In genomic region chr6:146871975-146872374, GRCm38 (mm10) we compare ENCODE assay signal across 29 mouse cellular contexts. TPM values are rescaled to one million over a fixed set of nuclear protein-coding genes. Genes with fewer than 3 reads are reported as not detected.
DNase-seq lines count a peak whose midpoint lies in the region; ATAC-seq and TF ChIP-seq lines count a peak whose summit lies in the region.
"Had no signal": no experiment of that assay in that cellular context is flagged by ENCODE, and none has a peak within 500 bp of the region (broad histone marks: within the 10 kb centered on the region; RNA-seq: fewer than 3 reads in every experiment).

No protein-coding gene starts in this region.

- H3K4me1 ChIP-seq in MEL (ENCODE audit: control insufficient read depth in 1 of 2, insufficient read depth in 2 of 2, low read length in 2 of 2) = peaks cover 11 to 31% of the 10 kb centered on the region in 2 experiments
- no peaks in the 10 kb centered on the region for H3K4me1 ChIP-seq in liver, embryonic 12.5 days
- H3K4me1 ChIP-seq in midbrain, embryonic 15.5 days = no peaks in the 10 kb centered on the region
- H3K4me1 ChIP-seq: embryonic facial prominence, embryonic 13.5 days; embryonic facial prominence, embryonic 15.5 days; forebrain, embryonic 13.5 days; forebrain, embryonic 15.5 days had no signal

- H3K27ac ChIP-seq in MEL (ENCODE audit: control insufficient read depth, low read depth, low read length) = peak overlapping the region; percentile 58; the same call in 1 of the 2 replicates
- H3K27ac ChIP-seq in liver, embryonic 12.5 days = no peak overlapping the region
- no peak overlapping the region for H3K27ac ChIP-seq in midbrain, embryonic 15.5 days
- H3K27ac ChIP-seq: embryonic facial prominence, embryonic 13.5 days; embryonic facial prominence, embryonic 15.5 days; forebrain, embryonic 13.5 days; forebrain, embryonic 15.5 days had no signal

- DNase-seq in thymus, postnatal 14 days = peak; percentile 12
- no peak for DNase-seq in thymus, postnatal 0 days (ENCODE audit: low spot score)
- peak; percentile 65 for DNase-seq in MEL (ENCODE audit: low read depth, low spot score)
- DNase-seq: adrenal gland, adult 8-10 months; adrenal gland, postnatal 14 days; adrenal gland, postnatal 36 days; cerebellum, adult 11-12 months; cerebellum, adult 2 months; cerebellum, adult 9-10 months; cerebellum, postnatal 10 days; cerebellum, postnatal 25 days; embryo, embryonic 11 days; forebrain, postnatal 0 days had no signal

- H3K79me2 ChIP-seq in MEL (ENCODE audit: control insufficient read depth, insufficient read depth, low read length, poor library complexity) = no peaks in the 10 kb centered on the region

- TF ChIP-seq RAD21 in MEL (IDR thresholded peaks at IDR 0.05; ENCODE audit: low read depth, low read length) = no peak

- no peak overlapping the region for H3K4me2 ChIP-seq in liver, embryonic 12.5 days
- no peak overlapping the region for H3K4me2 ChIP-seq in midbrain, embryonic 15.5 days
- H3K4me2 ChIP-seq: embryonic facial prominence, embryonic 13.5 days; embryonic facial prominence, embryonic 15.5 days; forebrain, embryonic 13.5 days; forebrain, embryonic 15.5 days had no signal

- no peak for TF ChIP-seq CTCF in MEL (IDR thresholded peaks at IDR 0.05 in 2 of 3, conservative IDR thresholded peaks at IDR 0.05 in 1 of 3; ENCODE audit: control insufficient read depth in 1 of 3, insufficient read depth in 1 of 3, low read depth in 2 of 3, low read length in 3 of 3, poor library complexity in 1 of 3, severe bottlenecking in 1 of 3)

- TF ChIP-seq POLR2A in MEL (IDR thresholded peaks at IDR 0.05; ENCODE audit: control insufficient read depth in 1 of 2, insufficient read depth in 1 of 2, low read depth in 1 of 2, low read length in 2 of 2, poor library complexity in 1 of 2) = no peak

- ATAC-seq in common myeloid progenitor, adult 5-6 weeks (replicated peaks; ENCODE audit: low read depth, poor library complexity, severe bottlenecking) = peak; percentile 50; the same call in 1 of the 2 replicates
- ATAC-seq in megakaryocyte, adult 5-6 weeks (ENCODE audit: poor library complexity, severe bottlenecking) = peak; percentile 75
- ATAC-seq in erythroblast, adult 5-6 weeks (replicated peaks; ENCODE audit: low FRiP score, poor library complexity, severe bottlenecking) = no peak
- ATAC-seq in liver, embryonic 12.5 days = no peak
- no peak for ATAC-seq in midbrain, embryonic 15.5 days (replicated peaks)
- ATAC-seq: activated CD4-positive, CD25-positive, alpha-beta regulatory T cell, adult 4 months; forebrain, embryonic 13.5 days; forebrain, embryonic 15.5 days; forebrain, postnatal 0 days; Patski had no signal

- H3K9ac ChIP-seq in MEL (ENCODE audit: control insufficient read depth, low read depth, low read length, poor library complexity, severe bottlenecking) = 0 out of 2 replicates have a peak overlapping the region, but pooled peaks have one; percentile 9
- no peak overlapping the region for H3K9ac ChIP-seq in liver, embryonic 12.5 days
- H3K9ac ChIP-seq in midbrain, embryonic 15.5 days = no peak overlapping the region
- H3K9ac ChIP-seq: embryonic facial prominence, embryonic 13.5 days; embryonic facial prominence, embryonic 15.5 days; forebrain, embryonic 13.5 days; forebrain, embryonic 15.5 days; forebrain, postnatal 0 days had no signal

- no peak overlapping the region for H3K4me3 ChIP-seq in MEL (ENCODE audit: control insufficient read depth in 1 of 2, insufficient read depth in 1 of 2, low read depth in 2 of 2, low read length in 2 of 2)
- no peak overlapping the region for H3K4me3 ChIP-seq in liver, embryonic 12.5 days
- no peak overlapping the region for H3K4me3 ChIP-seq in midbrain, embryonic 15.5 days
- H3K4me3 ChIP-seq: embryonic facial prominence, embryonic 13.5 days; embryonic facial prominence, embryonic 15.5 days; forebrain, embryonic 13.5 days; forebrain, embryonic 15.5 days had no signal

- H3K36me3 ChIP-seq in MEL (ENCODE audit: control insufficient read depth in 1 of 2, insufficient read depth in 2 of 2, low read length in 2 of 2) = peaks cover 0 to 18% of the 10 kb centered on the region in 2 experiments; a peak in 2 of 4 replicates
- H3K36me3 ChIP-seq in liver, embryonic 12.5 days = no peaks in the 10 kb centered on the region
- no peaks in the 10 kb centered on the region for H3K36me3 ChIP-seq in midbrain, embryonic 15.5 days (replicated peaks)
- H3K36me3 ChIP-seq: embryonic facial prominence, embryonic 13.5 days; embryonic facial prominence, embryonic 15.5 days; forebrain, embryonic 15.5 days had no signal

- TF ChIP-seq EP300 in MEL (IDR thresholded peaks at IDR 0.05; ENCODE audit: low read depth in 1 of 2, low read length in 2 of 2) = peak; percentile 65 to 83; a peak in 3 of 4 replicates

- no peaks in the 10 kb centered on the region for H3K9me3 ChIP-seq in MEL (replicated peaks; ENCODE audit: insufficient read depth, low read length)
- peaks cover 4% of the 10 kb centered on the region for H3K9me3 ChIP-seq in liver, embryonic 12.5 days (replicated peaks)
- H3K9me3 ChIP-seq in midbrain, embryonic 15.5 days = no peaks in the 10 kb centered on the region

- 66% methylated on average over 4 of the region's 4 CpGs for WGBS in liver, embryonic 12.5 days (ENCODE audit: insufficient replicate concordance)
- WGBS in midbrain, embryonic 15.5 days = 91% methylated on average over 4 of the region's 4 CpGs

- no peaks in the 10 kb centered on the region for H3K27me3 ChIP-seq in MEL (ENCODE audit: control insufficient read depth in 1 of 2, insufficient read depth in 2 of 2, low read length in 2 of 2)
- 0 out of 2 replicates have a peak, but pooled peaks cover 10% of the 10 kb centered on the region for H3K27me3 ChIP-seq in liver, embryonic 12.5 days (replicated peaks)
- H3K27me3 ChIP-seq in midbrain, embryonic 15.5 days (replicated peaks) = peaks cover 4% of the 10 kb centered on the region; the same call in 1 of the 2 replicates
- H3K27me3 ChIP-seq: embryonic facial prominence, embryonic 13.5 days; embryonic facial prominence, embryonic 15.5 days; forebrain, embryonic 13.5 days; forebrain, embryonic 15.5 days; Patski had no signal

TF ChIP-seq in MEL, 35 proteins besides CTCF, POLR2A, EP300 and RAD21:
- TF ChIP-seq GATA1 (IDR thresholded peaks at IDR 0.05; ENCODE audit: low read depth, low read length) (no peak), KAT2A (conservative IDR thresholded peaks at IDR 0.05; ENCODE audit: low read depth, low read length) (no peak), MYC (IDR thresholded peaks at IDR 0.05; ENCODE audit: low read depth, low read length) (0 out of 2 replicates have a peak, but pooled peaks have one; percentile 32), ETS1 (IDR thresholded peaks at IDR 0.05; ENCODE audit: low read depth, low read length) (0 out of 2 replicates have a peak, but pooled peaks have one; percentile 21), CHD2 (IDR thresholded peaks at IDR 0.05; ENCODE audit: low read length) (peak; percentile 47; the same call in 1 of the 2 replicates), USF1 (IDR thresholded peaks at IDR 0.05; ENCODE audit: low read depth, low read length) (no peak), NELFE (IDR thresholded peaks at IDR 0.05; ENCODE audit: low read depth, low read length) (0 out of 2 replicates have a peak, but pooled peaks have one; percentile 22), E2F4 (IDR thresholded peaks at IDR 0.05; ENCODE audit: borderline replicate concordance, low read depth, low read length) (no peak), MYB (IDR thresholded peaks at IDR 0.05; ENCODE audit: low read depth, low read length) (peak; percentile 57; the same call in 1 of the 2 replicates)

RNA-seq across cellular contexts. Expression of gene Ppfibp1, which starts 16.3 kb away (rescaled TPM):
- polyA plus RNA-seq in thymus, postnatal 0 days (2015; fragmentation: Nextera tagmentation; extraction: Ambion mirVana) = 7.2 and 9.2 TPM in 2 replicates
- 12.2 and 13.8 TPM in 2 replicates for total RNA-seq in MEL (2012; rRNA removed)
- 10 to 100 TPM in 1 of 2 experiments, not detected in 1; 14.6 TPM for polyA plus RNA-seq in MEL (2012; ENCODE audit: insufficient read depth in 1 of 2, insufficient read length in 2 of 2, low read depth in 1 of 2, low replicate concordance in 2 of 2, missing spikeins in 1 of 2)
- 12.2 and 14.4 TPM in 2 replicates for total RNA-seq in common myeloid progenitor, adult 5-6 weeks (2017)
- 4.0 and 5.0 TPM in 2 replicates for total RNA-seq in megakaryocyte, adult 5-6 weeks (2015)
- 10.5 and 11.9 TPM in 2 replicates for total RNA-seq in megakaryocyte, adult 5-6 weeks (2017)
- total RNA-seq in erythroblast, adult 5-6 weeks (2015; ENCODE audit: low replicate concordance) = 24.4 TPM in 1 of 2 replicates, not detected in the other
- 1.8 and 4.2 TPM in 2 replicates for total RNA-seq in erythroblast, adult 5-6 weeks (2017; ENCODE audit: low replicate concordance)
- 16.5 and 17.5 TPM in 2 replicates for polyA plus RNA-seq in liver, embryonic 12.5 days (2016; fragmentation: Nextera tagmentation; extraction: Ambion mirVana)
- polyA plus RNA-seq in midbrain, embryonic 15.5 days (2015; fragmentation: Nextera tagmentation; extraction: Ambion mirVana) = 16.1 and 17.8 TPM in 2 replicates

RNA-seq across cellular contexts. Expression of gene Smco2, which starts 22.1 kb away (rescaled TPM):
- polyA plus RNA-seq in thymus, postnatal 0 days (2015; fragmentation: Nextera tagmentation; extraction: Ambion mirVana) = not detected in 2 replicates
- not detected in 2 replicates for total RNA-seq in MEL (2012; rRNA removed)
- not detected for polyA plus RNA-seq in MEL (2012; ENCODE audit: insufficient read depth in 1 of 2, insufficient read length in 2 of 2, low read depth in 1 of 2, low replicate concordance in 2 of 2, missing spikeins in 1 of 2)
- total RNA-seq in common myeloid progenitor, adult 5-6 weeks (2017) = not detected in 2 replicates
- total RNA-seq in megakaryocyte, adult 5-6 weeks (2015) = not detected in 2 replicates
- not detected in 2 replicates for total RNA-seq in megakaryocyte, adult 5-6 weeks (2017)
- total RNA-seq in erythroblast, adult 5-6 weeks (2015; ENCODE audit: low replicate concordance) = not detected in 2 replicates
- not detected in 2 replicates for total RNA-seq in erythroblast, adult 5-6 weeks (2017; ENCODE audit: low replicate concordance)
- polyA plus RNA-seq in liver, embryonic 12.5 days (2016; fragmentation: Nextera tagmentation; extraction: Ambion mirVana) = not detected in 2 replicates
- polyA plus RNA-seq in midbrain, embryonic 15.5 days (2015; fragmentation: Nextera tagmentation; extraction: Ambion mirVana) = not detected in 2 replicates
- total RNA-seq: adrenal gland, adult 18-20 months; adrenal gland, adult 8-10 months; adrenal gland, postnatal 14 days; adrenal gland, postnatal 36 days; ES-E14; forebrain, postnatal 0 days had no signal
- polyA plus RNA-seq: activated CD4-positive, CD25-positive, alpha-beta regulatory T cell, adult 4 months; C2C12; cerebellum, adult 2 months; embryonic facial prominence, embryonic 11.5 days; embryonic facial prominence, embryonic 13.5 days; embryonic facial prominence, embryonic 15.5 days; forebrain, embryonic 11.5 days; forebrain, embryonic 13.5 days; forebrain, embryonic 15.5 days; forebrain, postnatal 0 days; Patski had no signal

Comparison
In these comparisons a context has a peak if more than half of its experiments do, and no peak if none do; other contexts are left out.
1. ATAC-seq: peak in common myeloid progenitor, adult 5-6 weeks (single experiment) and megakaryocyte, adult 5-6 weeks (single experiment); none in erythroblast, adult 5-6 weeks (single experiment), liver, embryonic 12.5 days (single experiment) and midbrain, embryonic 15.5 days (single experiment).